Mouse (Mus musculus) kidney, embryonic 14.5 days (tissue): ENCODE data around the gene Zfp260. TPM values are rescaled to one million over a fixed set of nuclear protein-coding genes. Genes with fewer than 3 reads are reported as not detected.

Experiments used
- ATAC-seq: fragments of 200-750 bp; cut with Nextera tagmentation; 2 replicates; pipeline ENCODE4 v1.8.0; 2017; ENCODE audit warnings: moderate number of reproducible peaks, mild to moderate bottlenecking, moderate TSS enrichment, moderate library complexity; ENCODE audit not compliant: low FRiP score, low TSS enrichment
- H3K27ac ChIP-seq: fragments of 300-500 bp; sonication (generic); 2 replicates; pipeline ENCODE4 v1.5.1; 2014; ENCODE audit warnings: low read depth, mild to moderate bottlenecking, low read length, moderate library complexity, mixed read lengths
- H3K27me3 ChIP-seq: fragments of 300-500 bp; sonication (generic); 2 replicates; pipeline ENCODE4 v1.6.1; 2014; ENCODE audit warnings: mild to moderate bottlenecking, low read length; ENCODE audit not compliant: control insufficient read depth, insufficient read depth
- H3K36me3 ChIP-seq: fragments of 300-500 bp; sonication (generic); 2 replicates; pipeline ENCODE4 v1.6.1; 2014; ENCODE audit warnings: low read length, mixed read lengths; ENCODE audit not compliant: control insufficient read depth, insufficient read depth
- H3K4me1 ChIP-seq: fragments of 300-500 bp; sonication (generic); 2 replicates; pipeline ENCODE4 v1.6.1; 2014; ENCODE audit warnings: low read length, mixed read lengths; ENCODE audit not compliant: control insufficient read depth, insufficient read depth
- H3K4me2 ChIP-seq: fragments of 300-500 bp; sonication (generic); replicated peaks from 2 replicates; pipeline ENCODE4 v1.6.1; 2014; ENCODE audit warnings: low read depth, mild to moderate bottlenecking, low read length
- H3K4me3 ChIP-seq: fragments of 300-500 bp; sonication (generic); 2 replicates; pipeline ENCODE4 v1.5.1; 2014; ENCODE audit warnings: mild to moderate bottlenecking, low read length
- H3K9ac ChIP-seq: fragments of 300-500 bp; sonication (generic); 2 replicates; pipeline ENCODE4 v1.6.1; 2014; ENCODE audit warnings: low read depth, mild to moderate bottlenecking, low read length, moderate library complexity
- H3K9me3 ChIP-seq: fragments of 300-500 bp; sonication (generic); 2 replicates; pipeline ENCODE4 v1.6.1; 2016; ENCODE audit warnings: low read length; ENCODE audit not compliant: control insufficient read depth
- WGBS: fragments of 180-500 bp; shearing (Covaris S2); extraction: QIAGEN DNeasy Blood & Tissue Kit; methylation state at CpG from one replicate; pipeline ENCODE4 v1.1.7; 2014; 5-methylcytosine and 5-hydroxymethylcytosine counted together
- microRNA-seq: library from miRNA; unstranded; fragments of <30 nt; microRNA quantifications from one replicate; pipeline ENCODE4, GENCODE M21; 2016
- polyA plus RNA-seq: library from polyadenylated mRNA; unstranded; fragments of >200 nt; fragmentation: Nextera tagmentation; extraction: Ambion mirVana; gene quantifications from 2 replicates; pipeline ENCODE4 v1.2.1, GENCODE M21; 2014

The Zfp260 gene
- polyA plus RNA-seq, 1 experiment from 2014 or later, result 125 TPM

DNA sequence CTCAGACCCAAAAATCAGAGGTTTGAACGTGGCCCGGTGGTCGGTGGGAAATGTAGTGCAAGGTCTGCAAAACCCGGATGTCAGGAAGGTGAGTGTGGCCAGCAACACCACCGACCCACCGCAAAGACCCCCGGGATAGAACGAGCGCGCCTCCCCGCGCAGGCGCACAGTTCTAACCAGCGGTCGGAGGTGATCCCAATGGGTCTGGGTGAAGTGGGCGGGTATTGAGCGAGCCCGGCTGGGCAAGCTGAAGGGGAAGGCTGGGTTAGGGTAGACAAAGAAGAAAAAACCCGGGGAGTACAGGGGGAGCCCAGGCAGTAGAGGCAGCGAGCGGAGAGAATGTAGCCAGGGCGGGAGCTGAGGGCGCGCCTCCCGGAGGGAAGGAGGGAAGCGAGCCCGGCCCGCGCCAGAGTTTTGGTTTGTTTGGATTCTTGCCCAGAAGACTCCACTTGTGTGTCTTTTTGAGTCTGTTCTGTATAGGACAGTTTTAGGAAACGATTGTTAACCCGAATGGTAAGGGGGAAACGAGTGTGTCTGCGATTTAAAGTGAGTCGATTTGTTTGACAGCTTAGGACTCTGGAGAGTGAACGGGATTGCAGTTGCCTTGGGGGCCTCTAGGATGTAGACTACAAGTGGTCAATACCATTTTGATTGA, 49.1 kb downstream of the Zfp260 start:
- Histone ChIP-seq H3K4me3 (peak overlapping the region; percentile 58), H3K4me1 (no peaks in the 10 kb centered on the region), H3K27ac (peak overlapping the region; percentile 90; the same call in 1 of the 2 replicates), H3K4me2 (peak overlapping the region; percentile 50), H3K36me3 (no peaks in the 10 kb centered on the region; the same call in 1 of the 2 replicates), H3K27me3 (no peaks in the 10 kb centered on the region), H3K9ac (peak overlapping the region; percentile 73), H3K9me3 (peaks cover 7% of the 10 kb centered on the region)
- peak; percentile 97 for ATAC-seq
- WGBS, result 4% methylated on average over 35 of the region's 35 CpGs

DNA sequence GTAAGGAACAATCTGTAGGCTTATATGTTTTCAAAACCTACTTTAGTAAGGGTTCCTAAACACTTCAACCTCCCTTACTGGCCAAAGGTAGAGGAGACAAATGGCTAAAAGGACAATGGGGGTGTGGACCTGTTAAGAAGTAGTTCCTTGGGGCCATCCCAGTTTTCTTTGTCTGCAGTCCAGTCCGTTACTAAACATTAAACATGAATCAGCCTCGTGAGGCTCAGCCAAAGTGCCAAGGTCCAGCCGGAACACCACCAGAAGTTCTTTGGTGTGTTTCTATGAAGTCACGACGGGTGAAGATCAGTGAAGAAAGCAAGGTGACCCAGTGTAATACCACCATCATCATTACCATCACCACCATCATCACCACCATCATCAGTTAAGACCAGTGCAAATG, 52.4 kb downstream of the Zfp260 start:
- WGBS, result 95% methylated on average over 5 of the region's 5 CpGs
- peaks cover 2% of the 10 kb centered on the region; the same call in 1 of the 2 replicates for H3K36me3 ChIP-seq
- peaks cover 40% of the 10 kb centered on the region for H3K9me3 ChIP-seq

DNA sequence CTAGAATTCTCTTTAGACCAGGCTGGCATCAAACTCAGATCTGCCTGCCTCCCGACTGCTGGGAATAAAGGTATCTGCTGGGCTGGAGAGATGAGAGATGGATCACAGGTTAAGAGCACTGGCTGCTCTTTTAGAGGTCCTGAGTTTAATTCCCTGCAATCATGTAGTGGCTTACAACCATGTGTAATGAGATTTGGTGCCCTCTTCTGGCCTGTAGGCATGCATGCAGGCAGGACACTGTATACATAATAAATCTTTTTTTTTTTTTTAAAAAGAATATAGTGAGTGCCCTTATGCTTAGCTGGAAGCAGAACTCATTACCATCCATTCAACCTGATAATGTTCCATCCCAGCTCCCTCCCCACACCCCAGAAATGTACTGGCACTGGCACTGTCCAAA, 59.5 kb downstream of the Zfp260 start:
- no peak overlapping the region for H3K9ac ChIP-seq
- no peak for ATAC-seq
- no peak overlapping the region for H3K27ac ChIP-seq
- H3K36me3 ChIP-seq, result peaks cover 33% of the 10 kb centered on the region
- peaks cover 86% of the 10 kb centered on the region for H3K9me3 ChIP-seq
- no peaks in the 10 kb centered on the region for H3K27me3 ChIP-seq
- H3K4me1 ChIP-seq, result no peaks in the 10 kb centered on the region
- H3K4me3 ChIP-seq, result no peak overlapping the region
- WGBS, result 92% methylated on average over 1 of the region's 1 CpGs
- no peak overlapping the region for H3K4me2 ChIP-seq

More for the DNA sequence above, 52.4 kb downstream of the Zfp260 start:
- ATAC-seq, result no peak
- no peak overlapping the region for H3K9ac ChIP-seq
- H3K4me1 ChIP-seq, result no peaks in the 10 kb centered on the region
- H3K4me2 ChIP-seq, result no peak overlapping the region
- H3K27me3 ChIP-seq, result no peaks in the 10 kb centered on the region
- H3K4me3 ChIP-seq, result no peak overlapping the region
- no peak overlapping the region for H3K27ac ChIP-seq

DNA sequence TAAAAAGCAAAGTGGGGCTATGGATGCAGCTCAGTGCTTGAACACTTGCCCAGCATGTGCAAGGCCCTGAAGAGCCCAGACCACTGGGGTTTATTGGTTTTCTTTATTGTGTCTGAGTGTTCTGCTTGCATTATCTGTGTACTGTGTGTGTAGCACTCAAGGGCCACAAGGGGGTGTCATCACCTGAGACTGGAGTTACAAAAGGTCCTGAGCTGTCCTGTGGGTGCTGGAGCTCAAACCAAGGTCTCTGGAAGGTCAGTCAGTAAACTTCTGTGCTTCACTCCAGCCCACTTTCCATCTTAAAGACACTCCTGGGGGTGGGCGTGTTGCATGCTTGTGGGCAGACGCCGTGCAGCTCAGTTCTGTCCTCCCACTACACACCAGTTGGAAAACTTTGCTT, 60.9 kb downstream of the Zfp260 start:
- H3K4me1 ChIP-seq, result no peaks in the 10 kb centered on the region
- H3K36me3 ChIP-seq, result peaks cover 43% of the 10 kb centered on the region
- H3K4me2 ChIP-seq, result no peak overlapping the region
- H3K9me3 ChIP-seq, result peaks cover 84% of the 10 kb centered on the region
- WGBS, result 96% methylated on average over 3 of the region's 3 CpGs
- ATAC-seq, result no peak
- H3K4me3 ChIP-seq, result no peak overlapping the region
- no peak overlapping the region for H3K9ac ChIP-seq
- no peaks in the 10 kb centered on the region for H3K27me3 ChIP-seq
- no peak overlapping the region for H3K27ac ChIP-seq

Small RNAs within 50 kb of the gene (microRNA-seq; reads per million reads assigned to microRNA genes)
- gene Gm23368, result not detected

Other genes with a start within 250 kb of the Zfp260 start
- gene Zfp940, start 241.1 kb upstream of the Zfp260 start, polyA plus RNA-seq, result 4.7 and 7.6 TPM in 2 replicates
- 7.2 and 9.1 TPM in 2 replicates for gene Zfp420, start 234.8 kb upstream of the Zfp260 start, polyA plus RNA-seq
- 8.7 and 13.0 TPM in 2 replicates for gene Zfp27, start 188.2 kb upstream of the Zfp260 start, polyA plus RNA-seq
- gene Zfp383, start 186.6 kb upstream of the Zfp260 start, polyA plus RNA-seq, result 5.7 and 7.2 TPM in 2 replicates
- 7.2 and 11.0 TPM in 2 replicates for gene Zfp74, start 140.7 kb upstream of the Zfp260 start, polyA plus RNA-seq
- gene Zfp568, start 110.8 kb upstream of the Zfp260 start, polyA plus RNA-seq, result 13.4 and 26.6 TPM in 2 replicates
- 2.6 and 4.1 TPM in 2 replicates for gene Zfp14, start 43.4 kb upstream of the Zfp260 start, polyA plus RNA-seq
- gene Zfp82, start 21.9 kb upstream of the Zfp260 start, polyA plus RNA-seq, result 3.5 and 5.7 TPM in 2 replicates
- gene Gm26920, start 4.4 kb upstream of the Zfp260 start, polyA plus RNA-seq, result 0.58 and 1.9 TPM in 2 replicates
- 13.8 and 14.4 TPM in 2 replicates for gene Zfp566, start 4.2 kb upstream of the Zfp260 start, polyA plus RNA-seq
- 5.2 and 6.1 TPM in 2 replicates for gene Zfp382, start 27.2 kb downstream of the Zfp260 start, polyA plus RNA-seq
- 20.2 and 23.0 TPM in 2 replicates for gene Zfp146, start 75.0 kb downstream of the Zfp260 start, polyA plus RNA-seq
- gene Cox7a1, start 89.4 kb downstream of the Zfp260 start, polyA plus RNA-seq, result 4.5 TPM in 2 replicates
- 83.1 and 120 TPM in 2 replicates for gene Capns1, start 104.0 kb downstream of the Zfp260 start, polyA plus RNA-seq
- gene Polr2i, start 137.2 kb downstream of the Zfp260 start, polyA plus RNA-seq, result 173 and 268 TPM in 2 replicates
- gene Tbcb, start 137.5 kb downstream of the Zfp260 start, polyA plus RNA-seq, result 174 and 199 TPM in 2 replicates
- not detected in 2 replicates for gene Ovol3, start 140.9 kb downstream of the Zfp260 start, polyA plus RNA-seq
- 0.22 and 0.43 TPM in 2 replicates for gene Thap8, start 185.3 kb downstream of the Zfp260 start, polyA plus RNA-seq
- 7.8 and 11.1 TPM in 2 replicates for gene Wdr62, start 185.6 kb downstream of the Zfp260 start, polyA plus RNA-seq
- gene Clip3, start 197.0 kb downstream of the Zfp260 start, polyA plus RNA-seq, result 30.7 and 51.1 TPM in 2 replicates
- gene Alkbh6, start 213.9 kb downstream of the Zfp260 start, polyA plus RNA-seq, result 85.5 and 112 TPM in 2 replicates
- 43.5 and 72.9 TPM in 2 replicates for gene Syne4, start 220.0 kb downstream of the Zfp260 start, polyA plus RNA-seq
- gene E130208F15Rik, start 227.0 kb downstream of the Zfp260 start, polyA plus RNA-seq, result not detected in 2 replicates
- 20.6 and 21.5 TPM in 2 replicates for gene Sdhaf1, start 229.1 kb downstream of the Zfp260 start, polyA plus RNA-seq